Mouse (Mus musculus) heart, adult 18-20 months (tissue): ENCODE data around the gene Slc6a2. TPM values are rescaled to one million over a fixed set of nuclear protein-coding genes. Genes with fewer than 3 reads are reported as not detected.

Source experiments
- DNase-seq, 2 experiments: peaks; one replicate each; pipeline ENCODE4 v3.0.0; 2021 to 2022; ENCODE audit warnings: mixed read lengths in 1 of 2
- long read RNA-seq, 2 experiments: library from polyadenylated mRNA; stranded (forward); transcript quantifications; one replicate each; pipeline ENCODE4 v2.0.0; 2021
- total RNA-seq, 2 experiments: library from RNA; stranded (reverse); gene quantifications; 2 replicates each; pipeline ENCODE4 v1.2.3; 2021

Gene Slc6a2
- under 1 TPM; 0.07 to 0.13 TPM for total RNA-seq
- long read RNA-seq, experiment 1 = 0 reads
- long read RNA-seq, experiment 2 = 0 reads

GRCm38 (mm10) chr8:92959779-92960178, at the start of gene Slc6a2:
Gene Slc6a2, plus strand, starts transcription at chr8:92960079.
- no peak for DNase-seq

DNA sequence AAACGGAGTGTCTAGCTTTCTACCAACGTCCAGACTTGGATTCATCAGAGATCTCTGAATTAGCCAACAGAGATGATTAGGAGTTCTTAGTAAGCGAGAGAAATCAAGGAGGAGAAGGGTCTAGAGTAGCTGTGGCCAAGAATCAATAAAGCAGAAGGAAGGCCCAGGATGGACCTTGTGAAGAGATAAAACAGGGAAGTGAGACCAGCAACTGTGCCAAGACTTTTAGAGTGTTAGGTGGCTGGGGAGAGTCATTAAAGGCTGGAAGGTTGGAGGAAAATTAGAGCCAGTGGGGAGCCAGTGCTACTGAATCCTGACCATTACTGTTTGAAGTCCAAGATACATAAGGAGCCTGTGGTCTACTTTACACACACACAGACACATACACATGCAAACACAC, 48.4 kb upstream of the Slc6a2 start:
- no peak for DNase-seq

GRCm38 (mm10) chr8:92913396-92913795, 46.5 kb upstream of the Slc6a2 start:
- DNase-seq = peak in 1 of 2 experiments; percentile 22

- DNase-seq = no peak
Observed at GRCm38 (mm10) chr8:92916082-92916481, 43.8 kb upstream of the Slc6a2 start.

- no peak for DNase-seq
Observed at GRCm38 (mm10) chr8:92921768-92922167, 38.1 kb upstream of the Slc6a2 start.

GRCm38 (mm10) chr8:92928986-92929385, 30.9 kb upstream of the Slc6a2 start:
- DNase-seq = no peak

DNA sequence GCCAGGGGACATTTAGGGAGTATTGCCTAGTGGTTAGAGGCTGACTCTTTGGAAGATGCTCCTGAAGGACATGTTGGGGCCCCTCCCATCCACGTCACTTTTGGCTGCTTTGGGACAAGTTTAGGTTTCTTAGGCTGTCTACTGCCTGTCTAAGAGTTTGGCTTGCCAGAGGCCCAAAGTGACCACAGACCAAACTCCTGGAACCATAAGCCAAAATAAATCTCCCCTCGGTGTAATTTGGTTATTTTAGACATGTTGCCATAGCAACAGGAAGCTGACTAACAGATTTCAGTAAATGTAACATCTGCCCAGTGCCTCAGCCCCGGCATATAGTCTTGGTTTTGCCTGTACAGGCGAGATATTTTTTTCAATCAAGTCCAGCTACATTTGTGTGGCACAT, 21.8 kb upstream of the Slc6a2 start:
- DNase-seq = no peak

DNA sequence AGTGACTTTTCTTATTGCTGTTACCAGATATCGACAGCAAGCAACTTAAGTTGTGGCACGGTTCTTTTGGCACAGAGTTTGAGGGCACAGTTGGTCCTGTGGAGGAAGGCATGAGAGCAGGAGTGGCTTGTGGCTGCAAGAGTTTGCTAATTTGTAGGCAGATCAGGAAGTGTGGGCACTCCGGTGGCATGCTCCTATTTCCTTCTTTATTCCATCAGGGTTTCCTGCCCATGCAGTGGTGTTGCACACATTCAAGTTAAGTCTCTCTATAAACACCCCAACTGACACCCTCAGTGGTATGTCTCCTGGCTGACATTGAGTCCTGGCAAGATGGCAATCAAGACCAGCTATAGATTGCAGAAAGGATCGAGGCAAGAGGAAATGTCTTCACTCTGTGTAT, 10.8 kb upstream of the Slc6a2 start:
- DNase-seq = no peak

DNA sequence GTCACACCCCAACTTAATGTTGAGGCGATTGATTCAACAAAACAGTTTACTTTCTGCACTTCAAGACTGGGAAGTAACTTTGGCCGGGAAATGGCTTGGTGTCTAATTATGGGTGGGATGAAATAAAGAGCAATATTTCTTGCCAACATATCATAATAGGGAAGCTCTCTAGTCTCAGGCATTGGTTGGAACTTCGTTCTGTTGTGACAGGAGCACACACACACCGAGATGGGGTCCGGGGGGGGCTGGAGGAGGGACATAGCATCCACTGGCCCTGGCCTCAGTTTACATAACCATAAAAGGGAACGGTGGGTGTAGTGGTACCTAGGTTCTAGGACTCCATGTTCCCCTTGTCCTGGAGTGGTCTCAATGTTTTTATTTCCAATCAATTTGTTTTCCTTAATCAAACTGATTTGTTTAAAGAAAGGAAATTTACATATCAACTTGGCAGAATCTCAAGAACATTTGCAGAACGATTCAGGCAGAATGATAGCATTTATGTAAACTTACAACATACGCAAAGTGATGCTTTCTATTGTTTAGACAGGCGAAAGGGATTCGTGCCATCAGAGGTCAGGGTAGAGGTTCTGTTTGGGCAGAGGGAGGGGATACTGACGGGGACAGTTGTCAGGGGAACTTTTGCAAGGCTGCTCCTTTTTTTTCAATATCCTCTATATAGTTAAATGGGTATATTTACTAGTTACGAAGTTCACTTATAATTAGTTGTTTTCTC, 9.1 kb upstream of the Slc6a2 start:
- no peak for DNase-seq

GRCm38 (mm10) chr8:92954044-92954443, 5.8 kb upstream of the Slc6a2 start:
- DNase-seq = no peak

DNA sequence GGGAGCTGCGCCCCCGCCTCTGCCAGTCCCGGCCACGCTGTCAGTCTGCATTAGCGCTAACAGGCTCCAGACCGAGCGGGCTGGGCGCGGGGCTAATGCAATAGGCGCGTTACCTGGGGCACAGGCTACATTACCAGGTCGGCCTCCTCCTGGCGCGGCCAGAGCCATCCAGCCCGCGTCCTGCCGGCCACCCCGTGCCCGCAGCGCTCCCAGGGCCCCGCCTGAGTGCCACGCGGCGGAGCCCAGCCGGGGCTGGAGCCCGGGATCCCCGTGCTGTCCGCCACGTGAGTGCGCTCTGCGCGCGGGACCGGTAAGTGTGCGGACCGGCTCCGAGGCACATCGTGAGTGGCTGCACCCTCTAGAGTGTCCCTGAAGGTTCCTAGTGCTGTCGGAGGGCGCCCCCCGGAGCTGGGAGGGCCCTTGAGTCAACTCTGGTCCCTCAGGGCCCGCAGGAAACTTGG, 602 bp downstream of the Slc6a2 start:
- DNase-seq = peak in 1 of 2 experiments; percentile 14

DNA sequence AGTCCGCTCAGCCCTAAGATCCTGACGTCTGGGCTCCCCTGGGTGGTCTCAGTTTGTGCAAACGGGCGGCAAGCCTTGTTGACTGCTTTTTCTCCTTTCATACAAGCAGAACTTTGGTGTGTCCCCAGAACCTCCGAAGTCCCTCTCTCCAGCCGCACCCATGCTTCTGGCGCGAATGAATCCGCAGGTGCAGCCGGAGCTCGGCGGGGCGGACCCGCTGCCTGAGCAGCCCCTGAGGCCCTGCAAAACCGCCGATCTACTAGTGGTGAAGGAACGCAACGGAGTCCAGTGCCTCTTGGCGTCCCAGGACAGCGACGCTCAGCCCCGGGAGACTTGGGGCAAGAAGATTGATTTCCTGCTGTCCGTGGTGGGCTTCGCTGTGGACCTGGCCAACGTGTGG, 1.2 kb downstream of the Slc6a2 start:
- no peak for DNase-seq

DNA sequence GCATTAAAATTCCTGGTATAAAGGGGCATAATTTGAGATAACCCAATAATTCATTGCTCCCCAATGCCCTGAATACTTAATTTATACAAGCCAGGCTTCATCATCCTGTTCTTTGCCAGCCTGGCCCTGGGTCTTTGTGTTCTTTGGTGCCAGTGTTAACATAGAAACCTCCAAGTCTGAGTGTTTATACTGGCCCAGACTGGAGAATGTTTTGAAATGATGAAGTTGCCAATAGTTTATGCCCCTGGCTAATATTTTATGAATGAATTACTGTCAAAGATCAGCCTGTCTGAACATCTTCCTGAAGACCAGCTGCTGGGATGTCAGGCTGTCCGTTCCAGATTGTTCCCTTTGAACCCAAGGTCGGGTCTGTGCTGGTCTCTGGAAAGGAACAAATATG, 4.7 kb downstream of the Slc6a2 start:
- DNase-seq = no peak

DNA sequence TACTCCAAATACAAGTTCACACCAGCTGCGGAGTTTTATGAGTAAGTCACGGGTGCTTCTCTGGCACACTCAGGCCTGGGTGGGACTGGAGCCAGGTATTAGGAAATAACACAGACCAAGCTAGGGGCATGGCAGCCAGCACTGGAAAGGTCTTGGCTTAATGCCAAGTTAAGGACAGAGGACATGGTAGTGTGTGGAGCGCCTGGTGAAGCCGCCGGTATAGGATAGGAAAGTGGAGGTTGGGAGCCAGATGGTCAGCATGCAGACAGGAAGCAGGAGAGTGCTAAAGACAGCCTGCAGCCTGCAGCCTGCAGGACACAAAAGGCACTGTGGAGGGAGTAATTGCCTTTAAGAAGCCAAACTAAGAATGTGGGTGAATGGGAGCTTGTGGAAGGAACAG, 13.1 kb downstream of the Slc6a2 start:
- peak; percentile 86 to 92 for DNase-seq

DNA sequence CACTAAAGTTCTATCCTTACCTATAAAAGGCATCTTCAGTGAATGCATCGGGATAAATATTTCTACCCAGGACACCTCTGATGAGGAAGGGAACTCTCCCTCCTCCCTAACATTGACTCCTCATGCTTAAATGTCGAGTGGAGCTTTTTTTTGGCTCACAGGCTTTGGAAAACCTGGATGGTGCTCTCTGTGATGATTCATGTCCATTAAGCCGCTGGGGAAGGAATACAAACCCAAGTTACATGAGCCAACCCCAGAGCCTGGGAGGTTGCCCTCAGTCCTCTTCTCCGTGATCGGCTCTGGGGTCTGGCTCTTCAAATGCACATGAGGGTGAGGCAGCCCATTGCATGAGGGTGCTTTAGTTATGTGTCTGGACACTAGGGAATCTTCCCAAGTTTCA, 16.8 kb downstream of the Slc6a2 start:
- DNase-seq = peak in 1 of 2 experiments; percentile 10

GRCm38 (mm10) chr8:92982491-92982890, 22.6 kb downstream of the Slc6a2 start:
- no peak for DNase-seq

DNA sequence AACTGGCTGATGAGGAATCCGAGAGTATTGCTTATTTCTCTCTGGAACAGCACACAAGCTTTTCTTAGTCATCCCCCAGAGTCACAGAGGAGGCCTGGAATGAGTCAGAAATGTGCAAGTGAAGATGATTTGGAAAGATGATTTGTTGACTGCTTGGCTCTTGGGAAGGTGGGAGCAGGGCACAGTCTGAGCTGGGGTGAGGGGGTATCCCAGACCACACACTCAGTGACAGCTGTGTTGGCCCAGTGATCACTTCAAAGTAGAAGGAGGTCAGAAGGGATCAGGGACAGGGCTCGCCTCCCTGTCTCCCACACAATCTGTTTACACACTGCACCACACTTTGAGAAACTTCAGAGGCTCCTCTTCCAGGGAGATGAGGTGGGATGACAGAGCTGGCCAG, 24.5 kb downstream of the Slc6a2 start:
- peak; percentile 19 to 22 for DNase-seq

GRCm38 (mm10) chr8:92996840-92997239, 37.0 kb downstream of the Slc6a2 start:
- DNase-seq = peak; percentile 24 to 72

DNA sequence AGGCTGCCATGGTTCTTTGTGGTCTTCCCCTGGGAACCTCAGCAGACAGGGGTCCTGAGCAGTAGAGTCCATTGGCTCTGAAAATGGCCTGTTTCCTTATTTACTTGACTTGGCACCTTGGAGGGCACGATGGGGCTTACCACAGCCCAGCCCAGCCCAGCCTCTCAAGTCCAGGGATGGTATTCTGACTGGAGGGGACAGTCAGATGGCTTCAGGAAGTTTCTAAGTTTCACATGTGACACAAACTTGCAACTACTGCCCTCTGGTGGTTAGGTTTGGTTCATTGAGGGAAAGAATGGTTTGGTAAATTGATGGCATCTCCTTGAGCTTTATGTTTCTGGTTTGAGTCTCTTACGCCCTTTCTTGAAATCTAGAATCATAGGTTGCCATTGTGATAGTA, 38.7 kb downstream of the Slc6a2 start:
- peak; percentile 30 to 81 for DNase-seq

- peak; percentile 42 to 71 for DNase-seq
Observed at GRCm38 (mm10) chr8:93010286-93010685, 50.4 kb downstream of the Slc6a2 start.

DNA sequence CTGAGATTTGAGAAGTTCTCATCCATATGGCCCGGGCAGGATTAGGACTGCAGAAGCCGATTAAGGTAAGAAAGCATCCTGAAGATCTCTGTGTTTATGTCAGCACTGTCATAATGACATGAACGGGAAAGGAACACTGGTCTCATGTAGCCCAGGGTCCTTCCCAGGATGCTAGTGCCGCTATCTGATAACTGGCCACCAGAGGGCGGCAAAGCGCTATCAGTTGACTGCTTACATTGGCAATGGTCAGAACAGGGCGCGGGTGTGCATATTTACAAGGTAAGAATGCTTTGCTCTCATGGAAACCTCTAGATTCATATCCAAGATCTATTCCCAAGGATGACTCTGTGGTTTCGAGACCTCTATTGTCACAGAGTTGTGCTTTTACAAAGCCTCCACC, 51.6 kb downstream of the Slc6a2 start:
- DNase-seq = peak; percentile 67 to 94

DNA sequence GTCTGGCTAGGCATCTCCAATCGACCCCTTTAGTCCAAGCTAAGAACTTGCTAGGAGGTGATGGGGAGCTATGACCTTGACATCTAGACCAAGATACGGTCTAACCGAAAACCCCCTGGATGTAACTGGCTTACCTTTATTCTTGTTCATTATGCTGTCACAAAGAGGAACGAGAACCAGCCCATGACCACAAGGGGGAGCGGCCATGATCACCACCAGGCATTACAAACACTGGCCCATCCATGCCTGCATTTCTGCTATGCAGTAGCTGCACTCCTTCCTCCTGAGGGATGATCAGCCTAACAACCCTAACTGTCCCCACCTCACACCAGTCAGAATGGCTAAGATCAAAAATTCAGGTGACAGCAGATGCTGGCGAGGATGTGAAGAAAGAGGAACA, 52.3 kb downstream of the Slc6a2 start:
- DNase-seq = no peak

- no peak for DNase-seq
Observed at GRCm38 (mm10) chr8:93014300-93014699, 54.4 kb downstream of the Slc6a2 start.

DNA sequence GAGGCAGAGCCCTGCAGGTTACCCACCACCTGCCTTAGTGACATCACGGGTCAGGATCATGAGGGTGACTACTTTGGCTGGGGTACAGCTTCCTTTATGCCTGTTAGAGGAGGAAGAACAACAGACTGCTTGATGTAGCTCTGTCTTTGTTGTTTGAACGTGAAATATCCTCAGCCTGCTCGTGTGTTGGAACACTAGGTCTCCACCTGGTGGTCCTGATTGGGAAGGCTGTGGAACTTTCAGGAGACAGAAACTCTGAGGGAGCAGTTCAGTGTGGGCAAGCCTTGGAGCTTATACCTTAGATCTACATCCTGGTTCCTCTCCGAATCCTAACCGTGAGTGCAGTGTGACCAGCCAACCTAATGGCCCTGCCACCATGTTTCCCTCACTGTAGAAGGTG, 61.9 kb downstream of the Slc6a2 start:
- DNase-seq = no peak
